Mouse (Mus musculus) cortical plate, adult 2 months (tissue): ENCODE measurements around the gene Kcnmb2.

Experiments
- CTCF ChIP-seq: fragments of 200-500 bp; IDR thresholded peaks from 2 replicates; pipeline ENCODE4 v1.5.1; 2011; ENCODE audit warnings: mild to moderate bottlenecking, control low read depth, low read length; ENCODE audit not compliant: insufficient read depth; ENCODE audit errors: extremely low read depth
- POLR2A ChIP-seq: fragments of 200-500 bp; IDR thresholded peaks from 2 replicates; pipeline ENCODE4 v1.6.1; 2011; ENCODE audit warnings: mild to moderate bottlenecking, low read length, control low read depth; ENCODE audit not compliant: insufficient read depth; ENCODE audit errors: extremely low read depth

DNA sequence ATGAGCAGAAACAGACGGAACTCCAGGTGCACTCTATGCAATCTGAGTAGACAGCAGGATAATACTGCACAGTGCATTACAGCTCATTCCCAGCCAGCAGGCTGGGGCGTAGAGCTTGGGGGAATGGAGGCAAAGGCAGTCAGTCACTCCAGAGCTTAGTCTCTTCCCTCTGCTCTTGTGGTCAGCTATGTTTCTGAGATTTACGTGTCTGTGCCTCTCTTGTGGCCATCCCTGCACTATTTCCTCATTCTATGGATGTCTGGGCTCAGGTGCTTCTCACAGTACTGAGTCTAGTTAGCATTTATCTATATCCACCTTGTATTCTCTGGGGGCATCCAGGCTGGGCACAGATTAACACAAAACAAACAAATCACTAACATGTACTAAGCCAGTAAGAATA, 160.4 kb downstream of the Kcnmb2 start:
- TF ChIP-seq CTCF (no peak), POLR2A (no peak)
